In genomic region chr17:83297379-83298121, GRCm38 (mm10) we compare ENCODE assay signal across 20 mouse cellular contexts. TPM values are rescaled to one million over a fixed set of nuclear protein-coding genes. Genes with fewer than 3 reads are reported as not detected.
DNase-seq lines count a peak whose midpoint lies in the region; ATAC-seq and TF ChIP-seq lines count a peak whose summit lies in the region.
"Had no signal": no experiment of that assay in that cellular context is flagged by ENCODE, and none has a peak within 500 bp of the region (broad histone marks: within the 10 kb centered on the region; RNA-seq: fewer than 3 reads in every experiment).

No protein-coding gene starts in this region.

- no peaks in the 10 kb centered on the region for H3K79me2 ChIP-seq in CH12.LX (replicated peaks; ENCODE audit: control insufficient read depth, extremely low read depth, insufficient read depth, poor library complexity, severe bottlenecking)

- DNase-seq in layer of hippocampus, adult 2 months (ENCODE audit: low spot score in 2 of 2) = no peak
- DNase-seq in layer of hippocampus, postnatal 36 days = no peak
- DNase-seq in CH12.LX (ENCODE audit: extremely low read depth) = no peak
- DNase-seq in ovary, postnatal 10 days (ENCODE audit: low spot score) = no peak
- no peak for DNase-seq in right cerebral cortex, adult 2 months (ENCODE audit: low spot score in 2 of 2)
- no peak for DNase-seq in cerebellum, adult 18-20 months
- DNase-seq: adrenal gland, postnatal 10 days; cerebellum, adult 2 months; cerebellum, postnatal 10 days; embryo, embryonic 11 days; gastrocnemius, postnatal 10 days had no signal

- ATAC-seq in common myeloid progenitor, adult 5-6 weeks (replicated peaks; ENCODE audit: low read depth, poor library complexity, severe bottlenecking) = peak; percentile 70
- peak; percentile 76 for ATAC-seq in megakaryocyte progenitor cell, adult 5-6 weeks (replicated peaks; ENCODE audit: poor library complexity)
- ATAC-seq: forebrain, embryonic 14.5 days; hindbrain, postnatal 0 days had no signal

- no peaks in the 10 kb centered on the region for H3K4me1 ChIP-seq in CH12.LX (ENCODE audit: control insufficient read depth in 1 of 2, insufficient read depth in 2 of 2)
- H3K4me1 ChIP-seq: embryonic facial prominence, embryonic 15.5 days; forebrain, embryonic 10.5 days; hindbrain, embryonic 13.5 days had no signal

- no peak overlapping the region for H3K4me2 ChIP-seq in CH12.LX (ENCODE audit: insufficient read depth, low read depth, poor library complexity, severe bottlenecking)
- H3K4me2 ChIP-seq: embryonic facial prominence, embryonic 15.5 days; heart, embryonic 12.5 days; hindbrain, embryonic 13.5 days had no signal

- no peak for TF ChIP-seq EP300 in CH12.LX (IDR thresholded peaks at IDR 0.05; ENCODE audit: low read length)

- no peak overlapping the region for H3K27ac ChIP-seq in layer of hippocampus, adult 2 months
- no peak overlapping the region for H3K27ac ChIP-seq in CH12.LX (ENCODE audit: insufficient read depth, low read depth)
- H3K27ac ChIP-seq: embryonic facial prominence, embryonic 15.5 days; forebrain, embryonic 10.5 days; hindbrain, embryonic 13.5 days; hindbrain, postnatal 0 days had no signal

- no peak for TF ChIP-seq POLR2A in CH12.LX (IDR thresholded peaks at IDR 0.05; ENCODE audit: low read depth, low read length)

- H3K36me3 ChIP-seq in CH12.LX (replicated peaks in 1 of 2; ENCODE audit: control insufficient read depth in 1 of 2, insufficient read depth in 1 of 2, low read length in 1 of 2) = no peaks in the 10 kb centered on the region
- H3K36me3 ChIP-seq: embryonic facial prominence, embryonic 15.5 days; forebrain, embryonic 10.5 days; heart, embryonic 12.5 days; hindbrain, embryonic 13.5 days had no signal

- no peak for TF ChIP-seq RAD21 in CH12.LX (IDR thresholded peaks at IDR 0.05; ENCODE audit: low read depth, low read length)

- no peaks in the 10 kb centered on the region for H3K9me3 ChIP-seq in CH12.LX (replicated peaks; ENCODE audit: low read length)
- H3K9me3 ChIP-seq: embryonic facial prominence, embryonic 15.5 days; forebrain, embryonic 10.5 days; hindbrain, embryonic 13.5 days had no signal

- no peak overlapping the region for H3K9ac ChIP-seq in CH12.LX (ENCODE audit: insufficient read depth, low read depth)
- H3K9ac ChIP-seq: embryonic facial prominence, embryonic 15.5 days; heart, embryonic 12.5 days; hindbrain, embryonic 13.5 days had no signal

- dilution Hi-C loops in CH12.LX (cut with MboI; ENCODE audit: extremely low pct_ligation_motif_present, extremely low pct_unique_long_range_greater_than_20kb, low sequenced_read_pairs) = no loop called here

- H3K4me3 ChIP-seq in layer of hippocampus, adult 2 months = no peak overlapping the region
- H3K4me3 ChIP-seq in CH12.LX (replicated peaks in 1 of 3; ENCODE audit: low read depth in 2 of 3, low read length in 2 of 3, poor library complexity in 1 of 3) = no peak overlapping the region
- H3K4me3 ChIP-seq: embryonic facial prominence, embryonic 15.5 days; erythroblast, embryonic 14.5 days; forebrain, embryonic 10.5 days; heart, embryonic 12.5 days; hindbrain, embryonic 13.5 days had no signal

- TF ChIP-seq CTCF in layer of hippocampus, adult 2 months (conservative IDR thresholded peaks at IDR 0.05) = 0 out of 2 replicates have a peak, but pooled peaks have one; percentile 8
- peak in 1 of 2 experiments; percentile 6; a peak in 1 of 4 replicates for TF ChIP-seq CTCF in CH12.LX (conservative IDR thresholded peaks at IDR 0.05 in 1 of 2, IDR thresholded peaks at IDR 0.05 in 1 of 2; ENCODE audit: low read depth in 2 of 2, low read length in 2 of 2)

- in situ Hi-C loops in CH12.LX (cut with MboI; ENCODE audit: low pct_ligation_motif_present, low pct_unique_long_range_greater_than_20kb, low sequenced_read_pairs) = no loop called here

- no peaks in the 10 kb centered on the region for H3K27me3 ChIP-seq in CH12.LX (replicated peaks)
- H3K27me3 ChIP-seq: embryonic facial prominence, embryonic 15.5 days; heart, embryonic 12.5 days; hindbrain, embryonic 13.5 days had no signal

TF ChIP-seq in CH12.LX, 34 proteins besides CTCF, POLR2A, EP300 and RAD21:
- no peak for TF ChIP-seq ZMIZ1 (IDR thresholded peaks at IDR 0.05; ENCODE audit: low read depth, low read length)
- TF ChIP-seq HCFC1 (IDR thresholded peaks at IDR 0.05; ENCODE audit: low read depth, low read length) = no peak
- TF ChIP-seq MEF2A (IDR thresholded peaks at IDR 0.05; ENCODE audit: borderline replicate concordance, low read depth, low read length) = no peak
- TF ChIP-seq TBP (conservative IDR thresholded peaks at IDR 0.05; ENCODE audit: low read depth, low read length) = peak; percentile 64; the same call in 1 of the 2 replicates
- no peak for TF ChIP-seq TCF12 (IDR thresholded peaks at IDR 0.05; ENCODE audit: low read depth, low read length)
- TF ChIP-seq MYC (IDR thresholded peaks at IDR 0.05; ENCODE audit: low read depth, low read length) = no peak
- TF ChIP-seq JUN (IDR thresholded peaks at IDR 0.05; ENCODE audit: insufficient read depth, low read depth, low read length) = no peak
- TF ChIP-seq NELFE (IDR thresholded peaks at IDR 0.05; ENCODE audit: low read depth, low read length) = no peak

RNA-seq across cellular contexts. Expression of gene Eml4, which starts 53.2 kb away (rescaled TPM):
- 10 to 100 TPM; 23.3 to 26.1 TPM for total RNA-seq in layer of hippocampus, adult 2 months (2021)
- total RNA-seq in layer of hippocampus, postnatal 36 days (2021) = 10 to 100 TPM; 25.8 to 27.0 TPM
- total RNA-seq in CH12.LX (2012; rRNA removed) (38.2 and 43.7 TPM in 2 replicates), CH12.LX (2014; rRNA removed) (75.6 and 75.9 TPM in 2 replicates)
- 58.6 and 60.1 TPM in 2 replicates for polyA plus RNA-seq in CH12.LX (2012; ENCODE audit: insufficient read length, low read depth)
- total RNA-seq in common myeloid progenitor, adult 5-6 weeks (2017) = 66.6 and 76.2 TPM in 2 replicates
- 38.0 and 41.5 TPM in 2 replicates for total RNA-seq in megakaryocyte progenitor cell, adult 5-6 weeks (2015)
- total RNA-seq in megakaryocyte progenitor cell, adult 5-6 weeks (2017) = 79.6 and 86.3 TPM in 2 replicates
